In genomic region chr15:100703913-100704312, GRCm38 (mm10) we compare ENCODE assay signal across 10 mouse cellular contexts. TPM values are rescaled to one million over a fixed set of nuclear protein-coding genes. Genes with fewer than 3 reads are reported as not detected.
A peak's percentile ranks its signal among the peaks of the same experiment; 100 is the strongest.
DNase-seq lines count a peak whose midpoint lies in the region; ATAC-seq and TF ChIP-seq lines count a peak whose summit lies in the region.
"Had no signal": no experiment of that assay in that cellular context is flagged by ENCODE, and none has a peak within 500 bp of the region (broad histone marks: within the 10 kb centered on the region; RNA-seq: fewer than 3 reads in every experiment).

No protein-coding gene starts in this region.

- no peak for TF ChIP-seq EP300 in stomach, postnatal 0 days (optimal IDR thresholded peaks at IDR 0.05)

- H3K36me3 ChIP-seq in heart, embryonic 11.5 days (ENCODE audit: control insufficient read depth, insufficient read depth, low read length), result no peaks in the 10 kb centered on the region
- no peaks in the 10 kb centered on the region for H3K36me3 ChIP-seq in stomach, embryonic 14.5 days (ENCODE audit: control insufficient read depth, insufficient read depth, low read length)
- no peaks in the 10 kb centered on the region for H3K36me3 ChIP-seq in stomach, postnatal 0 days (ENCODE audit: control insufficient read depth, insufficient read depth, low read length)
- no peaks in the 10 kb centered on the region for H3K36me3 ChIP-seq in limb, embryonic 15.5 days

- no peaks in the 10 kb centered on the region for H3K9me3 ChIP-seq in heart, embryonic 11.5 days (replicated peaks; ENCODE audit: control insufficient read depth, low read length)
- H3K9me3 ChIP-seq in stomach, embryonic 14.5 days (ENCODE audit: control insufficient read depth, low read depth, low read length), result no peaks in the 10 kb centered on the region
- no peaks in the 10 kb centered on the region for H3K9me3 ChIP-seq in stomach, postnatal 0 days (ENCODE audit: control insufficient read depth, low read length)
- no peaks in the 10 kb centered on the region for H3K9me3 ChIP-seq in limb, embryonic 15.5 days

- H3K27ac ChIP-seq in heart, embryonic 11.5 days (ENCODE audit: low read depth, low read length), result no peak overlapping the region
- H3K27ac ChIP-seq in stomach, embryonic 14.5 days (ENCODE audit: low read length), result no peak overlapping the region
- H3K27ac ChIP-seq in stomach, postnatal 0 days (replicated peaks), result no peak overlapping the region
- H3K27ac ChIP-seq in limb, embryonic 15.5 days, result no peak overlapping the region

- H3K4me1 ChIP-seq in heart, embryonic 11.5 days (ENCODE audit: control insufficient read depth, insufficient read depth, low read length), result peaks cover 5% of the 10 kb centered on the region; the same call in 1 of the 2 replicates
- peaks cover 6% of the 10 kb centered on the region; the same call in 1 of the 2 replicates for H3K4me1 ChIP-seq in stomach, embryonic 14.5 days (ENCODE audit: control insufficient read depth, insufficient read depth, low read length)
- H3K4me1 ChIP-seq in stomach, postnatal 0 days (replicated peaks; ENCODE audit: control insufficient read depth, insufficient read depth), result no peaks in the 10 kb centered on the region
- H3K4me1 ChIP-seq in limb, embryonic 15.5 days, result peaks cover 11% of the 10 kb centered on the region

- H3K9ac ChIP-seq in heart, embryonic 11.5 days (ENCODE audit: low read depth, low read length), result no peak overlapping the region
- 0 out of 2 replicates have a peak overlapping the region, but pooled peaks have one; percentile 14 for H3K9ac ChIP-seq in stomach, embryonic 14.5 days (replicated peaks; ENCODE audit: low read depth, low read length)
- no peak overlapping the region for H3K9ac ChIP-seq in stomach, postnatal 0 days (ENCODE audit: low read length)
- H3K9ac ChIP-seq in limb, embryonic 15.5 days, result no peak overlapping the region

- no peak for ATAC-seq in heart, embryonic 11.5 days (replicated peaks; ENCODE audit: insufficient number of reproducible peaks, low FRiP score, low TSS enrichment)
- peak; percentile 37; the same call in 1 of the 2 replicates for ATAC-seq in stomach, embryonic 14.5 days (ENCODE audit: insufficient number of reproducible peaks, insufficient read depth, low FRiP score, low read depth)
- ATAC-seq in stomach, postnatal 0 days (ENCODE audit: low FRiP score, low TSS enrichment), result no peak
- ATAC-seq in limb, embryonic 15.5 days (ENCODE audit: insufficient number of reproducible peaks, low FRiP score, low TSS enrichment, low read depth), result no peak
- no peak for ATAC-seq in granulocyte monocyte progenitor cell, adult 5-6 weeks (replicated peaks; ENCODE audit: poor library complexity, severe bottlenecking)

- H3K4me2 ChIP-seq in heart, embryonic 11.5 days, result peak overlapping the region; percentile 51
- H3K4me2 ChIP-seq in stomach, embryonic 14.5 days (replicated peaks; ENCODE audit: low read depth, low read length), result peak overlapping the region; percentile 27; the same call in 1 of the 2 replicates
- H3K4me2 ChIP-seq in stomach, postnatal 0 days (replicated peaks; ENCODE audit: low read depth), result no peak overlapping the region
- H3K4me2 ChIP-seq in limb, embryonic 15.5 days, result peak overlapping the region; percentile 34

- peak overlapping the region; percentile 22 for H3K4me3 ChIP-seq in heart, embryonic 11.5 days (ENCODE audit: low read depth, low read length)
- no peak overlapping the region for H3K4me3 ChIP-seq in stomach, embryonic 14.5 days (ENCODE audit: low read depth, low read length)
- H3K4me3 ChIP-seq in stomach, postnatal 0 days (ENCODE audit: low read depth, low read length), result no peak overlapping the region
- 0 out of 2 replicates have a peak overlapping the region, but pooled peaks have one; percentile 4 for H3K4me3 ChIP-seq in limb, embryonic 15.5 days
- H3K4me3 ChIP-seq: erythroblast, embryonic 14.5 days had no signal

- intact Hi-C loops in gastrocnemius, postnatal 36 days (cut with DNase I), result no loop called here

- H3K27me3 ChIP-seq in heart, embryonic 11.5 days (ENCODE audit: control insufficient read depth, insufficient read depth, low read length), result peaks cover 16% of the 10 kb centered on the region
- H3K27me3 ChIP-seq in stomach, embryonic 14.5 days (ENCODE audit: control insufficient read depth, insufficient read depth, low read length), result no peaks in the 10 kb centered on the region
- H3K27me3 ChIP-seq in stomach, postnatal 0 days (ENCODE audit: control insufficient read depth, insufficient read depth, low read length), result 0 out of 2 replicates have a peak, but pooled peaks cover 2% of the 10 kb centered on the region
- H3K27me3 ChIP-seq in limb, embryonic 15.5 days, result peaks cover 16% of the 10 kb centered on the region

- TF ChIP-seq CTCF in stomach, postnatal 0 days (IDR thresholded peaks at IDR 0.05; ENCODE audit: low read depth), result no peak

- DNase-seq in heart, postnatal 4 days, result no peak
- no peak for DNase-seq in stomach, postnatal 0 days (ENCODE audit: low spot score)
- DNase-seq in adrenal gland, postnatal 4 days (ENCODE audit: low spot score in 2 of 2), result no peak
- DNase-seq in gastrocnemius, postnatal 36 days, result no peak
- DNase-seq: kidney, adult 18-20 months had no signal

- 5% methylated on average over 17 of the region's 17 CpGs for WGBS in heart, embryonic 11.5 days (ENCODE audit: insufficient replicate concordance)
- 8% methylated on average over 17 of the region's 17 CpGs for WGBS in stomach, embryonic 14.5 days
- WGBS in stomach, postnatal 0 days, result 27% methylated on average over 17 of the region's 17 CpGs
- 6% methylated on average over 17 of the region's 17 CpGs for whole genome bisulfite sequencing in limb, embryonic 15.5 days

RNA-seq across cellular contexts. Expression of gene Cela1, which starts 16.2 kb away (rescaled TPM):
- 1.6 and 2.2 TPM in 2 replicates for polyA plus RNA-seq in heart, embryonic 11.5 days (2014; fragmentation: Nextera tagmentation; extraction: Ambion mirVana)
- total RNA-seq in heart, postnatal 4 days (2021), result not detected
- polyA plus RNA-seq in stomach, embryonic 14.5 days (2014; fragmentation: Nextera tagmentation; extraction: Ambion mirVana), result 6.2 and 25.7 TPM in 2 replicates
- polyA plus RNA-seq in stomach, postnatal 0 days (2015; fragmentation: Nextera tagmentation; extraction: Ambion mirVana), result 22.3 and 24.1 TPM in 2 replicates
- 4.2 and 6.3 TPM in 2 replicates for polyA plus RNA-seq in limb, embryonic 15.5 days (2015; fragmentation: Nextera tagmentation; extraction: Ambion mirVana)
- 100 to 1,000 TPM in 1 of 2 experiments, 10 to 100 TPM in 1; 51.9 to 275 TPM for total RNA-seq in adrenal gland, postnatal 4 days (2021)
- 4.7 and 7.9 TPM in 2 replicates for total RNA-seq in granulocyte monocyte progenitor cell, adult 5-6 weeks (2014; fragmentation: Nextera tagmentation)
- total RNA-seq in granulocyte monocyte progenitor cell, adult 5-6 weeks (2017), result 2.3 and 2.5 TPM in 2 replicates
- not detected for total RNA-seq in gastrocnemius, postnatal 36 days (2021)

RNA-seq across cellular contexts. Expression of gene Galnt6, which starts 25.3 kb away (rescaled TPM):
- polyA plus RNA-seq in heart, embryonic 11.5 days (2014; fragmentation: Nextera tagmentation; extraction: Ambion mirVana), result 0.11 and 0.17 TPM in 2 replicates
- 1 to 10 TPM; 1.3 to 1.6 TPM for total RNA-seq in heart, postnatal 4 days (2021)
- polyA plus RNA-seq in stomach, embryonic 14.5 days (2014; fragmentation: Nextera tagmentation; extraction: Ambion mirVana), result 3.0 and 3.3 TPM in 2 replicates
- polyA plus RNA-seq in stomach, postnatal 0 days (2015; fragmentation: Nextera tagmentation; extraction: Ambion mirVana), result 9.5 and 11.0 TPM in 2 replicates
- 6.3 and 7.3 TPM in 2 replicates for polyA plus RNA-seq in limb, embryonic 15.5 days (2015; fragmentation: Nextera tagmentation; extraction: Ambion mirVana)
- 10 to 100 TPM; 15.1 to 17.7 TPM for total RNA-seq in adrenal gland, postnatal 4 days (2021)
- total RNA-seq in granulocyte monocyte progenitor cell, adult 5-6 weeks (2014; fragmentation: Nextera tagmentation), result 25.4 and 27.4 TPM in 2 replicates
- 32.5 and 44.6 TPM in 2 replicates for total RNA-seq in granulocyte monocyte progenitor cell, adult 5-6 weeks (2017)
- under 1 TPM; 0.17 to 0.20 TPM for total RNA-seq in gastrocnemius, postnatal 36 days (2021)

RNA-seq across cellular contexts. Expression of gene Bin2, which starts 34.6 kb away (rescaled TPM):
- 6.3 and 6.6 TPM in 2 replicates for polyA plus RNA-seq in heart, embryonic 11.5 days (2014; fragmentation: Nextera tagmentation; extraction: Ambion mirVana)
- total RNA-seq in heart, postnatal 4 days (2021), result 1 to 10 TPM; 1.6 to 2.0 TPM
- polyA plus RNA-seq in stomach, embryonic 14.5 days (2014; fragmentation: Nextera tagmentation; extraction: Ambion mirVana), result 3.2 and 6.6 TPM in 2 replicates
- 1.3 and 2.3 TPM in 2 replicates for polyA plus RNA-seq in stomach, postnatal 0 days (2015; fragmentation: Nextera tagmentation; extraction: Ambion mirVana)
- 4.8 and 4.9 TPM in 2 replicates for polyA plus RNA-seq in limb, embryonic 15.5 days (2015; fragmentation: Nextera tagmentation; extraction: Ambion mirVana)
- total RNA-seq in adrenal gland, postnatal 4 days (2021), result 1 to 10 TPM; 4.0 to 4.8 TPM
- 114 TPM in 2 replicates for total RNA-seq in granulocyte monocyte progenitor cell, adult 5-6 weeks (2014; fragmentation: Nextera tagmentation)
- total RNA-seq in granulocyte monocyte progenitor cell, adult 5-6 weeks (2017), result 98.3 and 98.8 TPM in 2 replicates
- total RNA-seq in gastrocnemius, postnatal 36 days (2021), result 1 to 10 TPM in 1 of 2 experiments, under 1 TPM in 1; 0.44 to 1.1 TPM

RNA-seq across cellular contexts. Expression of gene Slc4a8, which starts 57.6 kb away (rescaled TPM):
- polyA plus RNA-seq in heart, embryonic 11.5 days (2014; fragmentation: Nextera tagmentation; extraction: Ambion mirVana), result 1.9 and 2.0 TPM in 2 replicates
- 1 to 10 TPM; 2.4 to 2.5 TPM for total RNA-seq in heart, postnatal 4 days (2021)
- 5.6 and 5.7 TPM in 2 replicates for polyA plus RNA-seq in stomach, embryonic 14.5 days (2014; fragmentation: Nextera tagmentation; extraction: Ambion mirVana)
- polyA plus RNA-seq in stomach, postnatal 0 days (2015; fragmentation: Nextera tagmentation; extraction: Ambion mirVana), result 2.2 TPM in 2 replicates
- 3.2 and 3.7 TPM in 2 replicates for polyA plus RNA-seq in limb, embryonic 15.5 days (2015; fragmentation: Nextera tagmentation; extraction: Ambion mirVana)
- total RNA-seq in adrenal gland, postnatal 4 days (2021), result 10 to 100 TPM; 15.8 to 22.2 TPM
- total RNA-seq in granulocyte monocyte progenitor cell, adult 5-6 weeks (2014; fragmentation: Nextera tagmentation), result 11.3 and 23.0 TPM in 2 replicates
- total RNA-seq in granulocyte monocyte progenitor cell, adult 5-6 weeks (2017), result 26.9 and 34.5 TPM in 2 replicates
- total RNA-seq in gastrocnemius, postnatal 36 days (2021), result 1 to 10 TPM; 1.6 to 2.0 TPM

Comparison
In these comparisons a context has a peak if more than half of its experiments do, and no peak if none do; other contexts are left out.
1. H3K4me3 ChIP-seq: peak in heart, embryonic 11.5 days (single experiment) and limb, embryonic 15.5 days (single experiment); none in stomach, embryonic 14.5 days (single experiment) and stomach, postnatal 0 days (single experiment).
2. RNA of gene Cela1, which starts 16.2 kb away (total RNA-seq): 51.9 to 275 TPM in adrenal gland, postnatal 4 days; 2.3 to 7.9 TPM in granulocyte monocyte progenitor cell, adult 5-6 weeks, not detected in gastrocnemius, postnatal 36 days and not detected in heart, postnatal 4 days; every median in the first group is over 4 times any median in the second.
3. RNA of gene Galnt6, which starts 25.3 kb away (total RNA-seq): 25.4 to 44.6 TPM in granulocyte monocyte progenitor cell, adult 5-6 weeks and 15.1 to 17.7 TPM in adrenal gland, postnatal 4 days; 1.3 to 1.6 TPM in heart, postnatal 4 days and 0.17 to 0.20 TPM in gastrocnemius, postnatal 36 days; every median in the first group is over 4 times any median in the second.
4. RNA of gene Bin2, which starts 34.6 kb away (total RNA-seq): 98.3 to 114 TPM in granulocyte monocyte progenitor cell, adult 5-6 weeks; 4.0 to 4.8 TPM in adrenal gland, postnatal 4 days, 1.6 to 2.0 TPM in heart, postnatal 4 days and 0.44 to 1.1 TPM in gastrocnemius, postnatal 36 days; every median in the first group is over 10 times any median in the second.